Mouse (Mus musculus): ENCODE measurements around the gene Fchsd2. TPM values are rescaled to one million over a fixed set of nuclear protein-coding genes. Genes with fewer than 3 reads are reported as not detected.
A peak's percentile ranks its signal among the peaks of the same experiment; 100 is the strongest.

Gene Fchsd2
- polyA plus RNA-seq, 1 experiment from 2014 or later = 28.5 TPM

- 68% methylated on average over 1 of the region's 1 CpGs for WGBS
- Histone ChIP-seq H3K27ac (ENCODE audit: low read depth, low read length) (no peak overlapping the region), H3K27me3 (ENCODE audit: control insufficient read depth, insufficient read depth, low read length) (peaks cover 8% of the 10 kb centered on the region; the same call in 1 of the 2 replicates), H3K4me2 (ENCODE audit: low read depth) (no peak overlapping the region), H3K9me3 (ENCODE audit: control insufficient read depth, low read length) (no peaks in the 10 kb centered on the region), H3K4me3 (ENCODE audit: low read depth, low read length) (no peak overlapping the region), H3K4me1 (ENCODE audit: control insufficient read depth, insufficient read depth, low read length) (peaks cover 6% of the 10 kb centered on the region; the same call in 1 of the 2 replicates), H3K9ac (ENCODE audit: low read length) (no peak overlapping the region), H3K36me3 (ENCODE audit: control insufficient read depth, insufficient read depth, low read length) (no peaks in the 10 kb centered on the region)
- ATAC-seq (ENCODE audit: insufficient read depth, low FRiP score, low TSS enrichment) (no peak), DNase-seq (ENCODE audit: low spot score) (no peak)
Observed at GRCm38 (mm10) chr7:101295438-101295837, 202.8 kb downstream of the Fchsd2 start.

- ATAC-seq (ENCODE audit: insufficient read depth, low FRiP score, low TSS enrichment) (peak; percentile 80), DNase-seq (ENCODE audit: low spot score) (peak; percentile 89)
- H3K9ac ChIP-seq (ENCODE audit: low read length) = peak overlapping the region; percentile 54
- H3K4me2 ChIP-seq (ENCODE audit: low read depth) = peak overlapping the region; percentile 50
- H3K4me3 ChIP-seq (ENCODE audit: low read depth, low read length) = peak overlapping the region; percentile 25
- peaks cover 8% of the 10 kb centered on the region; the same call in 1 of the 2 replicates for H3K27me3 ChIP-seq (ENCODE audit: control insufficient read depth, insufficient read depth, low read length)
- H3K36me3 ChIP-seq (ENCODE audit: control insufficient read depth, insufficient read depth, low read length) = no peaks in the 10 kb centered on the region
- WGBS = 10% methylated on average over 35 of the region's 35 CpGs
- no peaks in the 10 kb centered on the region for H3K9me3 ChIP-seq (ENCODE audit: control insufficient read depth, low read length)
- peaks cover 10% of the 10 kb centered on the region for H3K4me1 ChIP-seq (ENCODE audit: control insufficient read depth, insufficient read depth, low read length)
- H3K27ac ChIP-seq (ENCODE audit: low read depth, low read length) = no peak overlapping the region
Observed at GRCm38 (mm10) chr7:101296252-101297022, 203.8 kb downstream of the Fchsd2 start.

GRCm38 (mm10) chr7:101297023-101297405 is 204.4 kb downstream of the Fchsd2 start:
- peaks cover 8% of the 10 kb centered on the region; the same call in 1 of the 2 replicates for H3K27me3 ChIP-seq (ENCODE audit: control insufficient read depth, insufficient read depth, low read length)
- ATAC-seq (ENCODE audit: insufficient read depth, low FRiP score, low TSS enrichment) (no peak; the same call in 1 of the 2 replicates), DNase-seq (ENCODE audit: low spot score) (no peak)
- WGBS = 24% methylated on average over 8 of the region's 8 CpGs
- peak overlapping the region; percentile 54 for H3K9ac ChIP-seq (ENCODE audit: low read length)
- H3K4me2 ChIP-seq (ENCODE audit: low read depth) = peak overlapping the region; percentile 50
- no peak overlapping the region for H3K27ac ChIP-seq (ENCODE audit: low read depth, low read length)
- H3K4me1 ChIP-seq (ENCODE audit: control insufficient read depth, insufficient read depth, low read length) = peaks cover 10% of the 10 kb centered on the region
- H3K9me3 ChIP-seq (ENCODE audit: control insufficient read depth, low read length) = no peaks in the 10 kb centered on the region
- H3K36me3 ChIP-seq (ENCODE audit: control insufficient read depth, insufficient read depth, low read length) = no peaks in the 10 kb centered on the region
- peak overlapping the region; percentile 25 for H3K4me3 ChIP-seq (ENCODE audit: low read depth, low read length)

- 84% methylated on average over 3 of the region's 3 CpGs for WGBS
- no peak for ATAC-seq (ENCODE audit: insufficient read depth, low FRiP score, low TSS enrichment)
- H3K27ac ChIP-seq (ENCODE audit: low read depth, low read length) = no peak overlapping the region
- no peak for DNase-seq (ENCODE audit: low spot score)
- H3K4me2 ChIP-seq (ENCODE audit: low read depth) = no peak overlapping the region
- H3K9me3 ChIP-seq (ENCODE audit: control insufficient read depth, low read length) = no peaks in the 10 kb centered on the region
- peaks cover 7% of the 10 kb centered on the region for H3K4me1 ChIP-seq (ENCODE audit: control insufficient read depth, insufficient read depth, low read length)
- no peaks in the 10 kb centered on the region for H3K36me3 ChIP-seq (ENCODE audit: control insufficient read depth, insufficient read depth, low read length)
- no peak overlapping the region for H3K9ac ChIP-seq (ENCODE audit: low read length)
- H3K4me3 ChIP-seq (ENCODE audit: low read depth, low read length) = no peak overlapping the region
- H3K27me3 ChIP-seq (ENCODE audit: control insufficient read depth, insufficient read depth, low read length) = peaks cover 8% of the 10 kb centered on the region; the same call in 1 of the 2 replicates
Observed at GRCm38 (mm10) chr7:101298375-101298774, 205.7 kb downstream of the Fchsd2 start.

GRCm38 (mm10) chr7:101301361-101301880 is 208.8 kb downstream of the Fchsd2 start:
- H3K27ac ChIP-seq (ENCODE audit: low read depth, low read length) = no peak overlapping the region
- H3K9ac ChIP-seq (ENCODE audit: low read length) = peak overlapping the region; percentile 45
- DNase-seq (ENCODE audit: low spot score) (no peak), ATAC-seq (ENCODE audit: insufficient read depth, low FRiP score, low TSS enrichment) (peak; percentile 63; the same call in 1 of the 2 replicates)
- WGBS = under 1% methylated on average over 30 of the region's 30 CpGs
- H3K4me2 ChIP-seq (ENCODE audit: low read depth) = peak overlapping the region; percentile 86
- H3K4me3 ChIP-seq (ENCODE audit: low read depth, low read length) = peak overlapping the region; percentile 55
- no peaks in the 10 kb centered on the region for H3K9me3 ChIP-seq (ENCODE audit: control insufficient read depth, low read length)
- peaks cover 7% of the 10 kb centered on the region for H3K4me1 ChIP-seq (ENCODE audit: control insufficient read depth, insufficient read depth, low read length)
- no peaks in the 10 kb centered on the region for H3K36me3 ChIP-seq (ENCODE audit: control insufficient read depth, insufficient read depth, low read length)
- peaks cover 8% of the 10 kb centered on the region; the same call in 1 of the 2 replicates for H3K27me3 ChIP-seq (ENCODE audit: control insufficient read depth, insufficient read depth, low read length)

GRCm38 (mm10) chr7:101301881-101302456 is 209.3 kb downstream of the Fchsd2 start, which contains the start of gene Atg16l2:
Gene Atg16l2 (minus strand): TSS chr7:101302251.
- Histone ChIP-seq H3K27ac (ENCODE audit: low read depth, low read length) (no peak within 1 kb of the TSS), H3K4me3 (ENCODE audit: low read depth, low read length) (peak within 1 kb of the TSS; percentile 55), H3K4me2 (ENCODE audit: low read depth) (peak within 1 kb of the TSS; percentile 86), H3K9me3 (ENCODE audit: control insufficient read depth, low read length) (no peaks in the 10 kb centered on the region), H3K9ac (ENCODE audit: low read length) (peak within 1 kb of the TSS; percentile 45), H3K36me3 (ENCODE audit: control insufficient read depth, insufficient read depth, low read length) (no peaks in the 10 kb centered on the region), H3K27me3 (ENCODE audit: control insufficient read depth, insufficient read depth, low read length) (peaks cover 5% of the 10 kb centered on the region; the same call in 1 of the 2 replicates), H3K4me1 (ENCODE audit: control insufficient read depth, insufficient read depth, low read length) (peaks cover 5% of the 10 kb centered on the region)
- under 1% methylated on average over 34 of the region's 39 CpGs for WGBS
- DNase-seq (ENCODE audit: low spot score) (peak; percentile 95), ATAC-seq (ENCODE audit: insufficient read depth, low FRiP score, low TSS enrichment) (peak; percentile 96)

- Histone ChIP-seq H3K36me3 (ENCODE audit: control insufficient read depth, insufficient read depth, low read length) (no peaks in the 10 kb centered on the region), H3K4me2 (ENCODE audit: low read depth) (peak overlapping the region; percentile 86), H3K27ac (ENCODE audit: low read depth, low read length) (no peak overlapping the region), H3K27me3 (ENCODE audit: control insufficient read depth, insufficient read depth, low read length) (peaks cover 2% of the 10 kb centered on the region; the same call in 1 of the 2 replicates), H3K9ac (ENCODE audit: low read length) (peak overlapping the region; percentile 45; the same call in 1 of the 2 replicates), H3K9me3 (ENCODE audit: control insufficient read depth, low read length) (no peaks in the 10 kb centered on the region), H3K4me3 (ENCODE audit: low read depth, low read length) (peak overlapping the region; percentile 55), H3K4me1 (ENCODE audit: control insufficient read depth, insufficient read depth, low read length) (peaks cover 3% of the 10 kb centered on the region; the same call in 1 of the 2 replicates)
- no peak for ATAC-seq (ENCODE audit: insufficient read depth, low FRiP score, low TSS enrichment)
- 18% methylated on average over 7 of the region's 7 CpGs for WGBS
- no peak for DNase-seq (ENCODE audit: low spot score)
Observed at GRCm38 (mm10) chr7:101302691-101303090, 210.0 kb downstream of the Fchsd2 start.

- H3K4me2 ChIP-seq (ENCODE audit: low read depth) = no peak overlapping the region
- no peaks in the 10 kb centered on the region for H3K9me3 ChIP-seq (ENCODE audit: control insufficient read depth, low read length)
- no peaks in the 10 kb centered on the region for H3K36me3 ChIP-seq (ENCODE audit: control insufficient read depth, insufficient read depth, low read length)
- H3K9ac ChIP-seq (ENCODE audit: low read length) = no peak overlapping the region
- ATAC-seq (ENCODE audit: insufficient read depth, low FRiP score, low TSS enrichment) (no peak), DNase-seq (ENCODE audit: low spot score) (no peak)
- no peak overlapping the region for H3K4me3 ChIP-seq (ENCODE audit: low read depth, low read length)
- H3K27me3 ChIP-seq (ENCODE audit: control insufficient read depth, insufficient read depth, low read length) = no peaks in the 10 kb centered on the region
- WGBS = 51% methylated on average over 2 of the region's 2 CpGs
- no peaks in the 10 kb centered on the region for H3K4me1 ChIP-seq (ENCODE audit: control insufficient read depth, insufficient read depth, low read length)
- no peak overlapping the region for H3K27ac ChIP-seq (ENCODE audit: low read depth, low read length)
Observed at GRCm38 (mm10) chr7:101306841-101307240, 214.2 kb downstream of the Fchsd2 start.
